In genomic region chr15:9748359-9749102, GRCm38 (mm10) we compare ENCODE assay signal across 8 mouse cellular contexts. TPM values are rescaled to one million over a fixed set of nuclear protein-coding genes. Genes with fewer than 3 reads are reported as not detected.
DNase-seq lines count a peak whose midpoint lies in the region; ATAC-seq and TF ChIP-seq lines count a peak whose summit lies in the region.

TSS of gene Spef2 (minus strand) at chr15:9748868.

- DNase-seq in adrenal gland, adult 18-20 months (ENCODE audit: low spot score in 2 of 2) = peak; percentile 45 to 48
- DNase-seq in gastrocnemius, postnatal 25 days = peak; percentile 35
- DNase-seq in intestine, embryonic 14.5 days (ENCODE audit: low spot score) = peak; percentile 55
- DNase-seq in left cerebral cortex, adult 9 months (ENCODE audit: low spot score in 2 of 2) = peak; percentile 8 to 57
- peak; percentile 75 to 80 for DNase-seq in right cerebral cortex, postnatal 10 days (ENCODE audit: low spot score in 2 of 2)
- DNase-seq in urinary bladder, postnatal 25 days (ENCODE audit: low spot score) = peak; percentile 24

- TF ChIP-seq POLR2A in cortical plate, adult 2 months (IDR thresholded peaks at IDR 0.05; ENCODE audit: extremely low read depth, insufficient read depth, low read length) = no peak

- H3K9ac ChIP-seq in intestine, embryonic 14.5 days (ENCODE audit: low read length) = no peak within 1 kb of the TSS

- no peaks in the 10 kb centered on the region for H3K27me3 ChIP-seq in intestine, embryonic 14.5 days (replicated peaks; ENCODE audit: control insufficient read depth, insufficient read depth, low read length)

- 27% methylated on average over 16 of the region's 16 CpGs for WGBS in intestine, embryonic 14.5 days

- TF ChIP-seq CTCF in cortical plate, adult 2 months (IDR thresholded peaks at IDR 0.05; ENCODE audit: extremely low read depth, insufficient read depth, low read length) = 0 out of 2 replicates have a peak, but pooled peaks have one; percentile 15

- H3K9me3 ChIP-seq in intestine, embryonic 14.5 days (ENCODE audit: control insufficient read depth, low read length) = no peaks in the 10 kb centered on the region

- peak; percentile 81 for ATAC-seq in intestine, embryonic 14.5 days (replicated peaks; ENCODE audit: low FRiP score, low TSS enrichment, low read depth)
- ATAC-seq in megakaryocyte, adult 5-6 weeks (ENCODE audit: poor library complexity, severe bottlenecking) = peak; percentile 78

- no peaks in the 10 kb centered on the region for H3K4me1 ChIP-seq in cortical plate, adult 2 months (ENCODE audit: control insufficient read depth, insufficient read depth, low read length)
- H3K4me1 ChIP-seq in intestine, embryonic 14.5 days (replicated peaks; ENCODE audit: control insufficient read depth, insufficient read depth, low read length) = no peaks in the 10 kb centered on the region

- no peak within 1 kb of the TSS for H3K27ac ChIP-seq in cortical plate, adult 2 months (ENCODE audit: insufficient read depth, low read length)
- H3K27ac ChIP-seq in intestine, embryonic 14.5 days (ENCODE audit: low read depth) = no peak within 1 kb of the TSS

- no peaks in the 10 kb centered on the region for H3K36me3 ChIP-seq in intestine, embryonic 14.5 days (ENCODE audit: control insufficient read depth, insufficient read depth, low read length)

- H3K4me2 ChIP-seq in intestine, embryonic 14.5 days (ENCODE audit: low read length) = peak within 1 kb of the TSS; percentile 35; the same call in 1 of the 2 replicates

- H3K4me3 ChIP-seq in cortical plate, adult 2 months (ENCODE audit: insufficient read depth, low read length) = peak within 1 kb of the TSS; percentile 7; the same call in 1 of the 2 replicates
- peak within 1 kb of the TSS; percentile 21 for H3K4me3 ChIP-seq in intestine, embryonic 14.5 days (ENCODE audit: low read depth, low read length)

RNA-seq across cellular contexts. Expression of gene Spef2, which starts in this region (rescaled TPM):
- under 1 TPM; 0.23 to 0.35 TPM for total RNA-seq in adrenal gland, adult 18-20 months (2021)
- polyA plus RNA-seq in cortical plate, adult 2 months (2012; rRNA removed) = 0.30 and 0.48 TPM in 2 replicates
- total RNA-seq in gastrocnemius, postnatal 25 days (2021) = under 1 TPM in 1 of 2 experiments, not detected in 1; 0.13 TPM
- 0.15 and 0.49 TPM in 2 replicates for polyA plus RNA-seq in intestine, embryonic 14.5 days (2014; fragmentation: Nextera tagmentation; extraction: Ambion mirVana)
- 1.5 and 1.9 TPM in 2 replicates for total RNA-seq in megakaryocyte, adult 5-6 weeks (2015)
- 0.95 and 1.1 TPM in 2 replicates for total RNA-seq in megakaryocyte, adult 5-6 weeks (2017)

Comparison
In these comparisons a context has a peak if more than half of its experiments do, and no peak if none do; other contexts are left out.
1. Peak in DNase-seq in adrenal gland, adult 18-20 months; RNA of the gene not detected or under 1 TPM.
2. Peak in DNase-seq in gastrocnemius, postnatal 25 days; RNA of the gene not detected or under 1 TPM.
3. Peak in DNase-seq, ATAC-seq, H3K4me3 ChIP-seq and H3K4me2 ChIP-seq in intestine, embryonic 14.5 days; RNA of the gene not detected or under 1 TPM.
4. DNase-seq: peak in every context shown above with its lines; median percentile 78 in right cerebral cortex, postnatal 10 days; 55 in intestine, embryonic 14.5 days; 46 in adrenal gland, adult 18-20 months; 35 in gastrocnemius, postnatal 25 days; 32 in left cerebral cortex, adult 9 months; 24 in urinary bladder, postnatal 25 days.